Mouse (Mus musculus): ENCODE measurements at regions not wholly inside any gene's neighbourhood (a gene's known extent, or its start where the extent isn't known, plus 50 kb on each side); places are given as distances from the start of the nearest gene placed in this dataset.

GRCm38 (mm10) chr4:12700189-12700588 lies 528.4 kb upstream of the Fam92a start:
- no peaks in the 10 kb centered on the region for H3K79me3 ChIP-seq (ENCODE audit: low read depth)
- no peaks in the 10 kb centered on the region for H3K27me3 ChIP-seq (ENCODE audit: control insufficient read depth, insufficient read depth, insufficient read length)
- no peaks in the 10 kb centered on the region for H3K79me2 ChIP-seq (ENCODE audit: control insufficient read depth, insufficient read depth)
- H3K4me3 ChIP-seq (ENCODE audit: insufficient read depth, poor library complexity, severe bottlenecking): no peak overlapping the region
- no peaks in the 10 kb centered on the region for H3K36me3 ChIP-seq (ENCODE audit: control insufficient read depth, insufficient read depth)
- TF ChIP-seq MYOD1 (IDR thresholded peaks at IDR 0.05; ENCODE audit: control insufficient read depth, insufficient read length, low read depth) (no peak), CTCF (IDR thresholded peaks at IDR 0.05; ENCODE audit: control insufficient read depth, insufficient read depth, insufficient read length) (no peak), MAX (IDR thresholded peaks at IDR 0.05) (no peak), FOSL1 (IDR thresholded peaks at IDR 0.05; ENCODE audit: insufficient read depth, low read length, poor library complexity, severe bottlenecking) (no peak), USF1 (IDR thresholded peaks at IDR 0.05; ENCODE audit: low read depth) (no peak), MYOG (IDR thresholded peaks at IDR 0.05; ENCODE audit: control insufficient read depth, extremely low read depth, insufficient read length) (no peak), CEBPB (IDR thresholded peaks at IDR 0.05; ENCODE audit: low read depth) (no peak)
- H3ac ChIP-seq (ENCODE audit: control insufficient read depth, insufficient read length, low read depth): no peak overlapping the region

- Histone ChIP-seq H3K79me2 (ENCODE audit: control insufficient read depth, insufficient read depth) (no peaks in the 10 kb centered on the region), H3K27me3 (ENCODE audit: control insufficient read depth, insufficient read depth, insufficient read length) (no peaks in the 10 kb centered on the region), H3K79me3 (ENCODE audit: low read depth) (no peaks in the 10 kb centered on the region), H3K36me3 (ENCODE audit: control insufficient read depth, insufficient read depth) (no peaks in the 10 kb centered on the region), H3ac (ENCODE audit: control insufficient read depth, insufficient read length, low read depth) (no peak overlapping the region), H3K4me3 (ENCODE audit: insufficient read depth, poor library complexity, severe bottlenecking) (no peak overlapping the region)
- no peak for TF ChIP-seq MAX (IDR thresholded peaks at IDR 0.05)
- TF ChIP-seq MYOD1 (IDR thresholded peaks at IDR 0.05; ENCODE audit: control insufficient read depth, insufficient read length, low read depth): no peak
- TF ChIP-seq CEBPB (IDR thresholded peaks at IDR 0.05; ENCODE audit: low read depth): no peak
- no peak for TF ChIP-seq MYOG (IDR thresholded peaks at IDR 0.05; ENCODE audit: control insufficient read depth, extremely low read depth, insufficient read length)
- TF ChIP-seq FOSL1 (IDR thresholded peaks at IDR 0.05; ENCODE audit: insufficient read depth, low read length, poor library complexity, severe bottlenecking): no peak
- no peak for TF ChIP-seq CTCF (IDR thresholded peaks at IDR 0.05; ENCODE audit: control insufficient read depth, insufficient read depth, insufficient read length)
- TF ChIP-seq USF1 (IDR thresholded peaks at IDR 0.05; ENCODE audit: low read depth): no peak
Measured at GRCm38 (mm10) chr4:12677814-12678213, 506.0 kb upstream of the Fam92a start.

GRCm38 (mm10) chr4:12671399-12671798 lies 499.6 kb upstream of the Fam92a start:
- no peak for TF ChIP-seq USF1 (IDR thresholded peaks at IDR 0.05; ENCODE audit: low read depth)
- no peak for TF ChIP-seq CEBPB (IDR thresholded peaks at IDR 0.05; ENCODE audit: low read depth)
- TF ChIP-seq MYOG (IDR thresholded peaks at IDR 0.05; ENCODE audit: control insufficient read depth, extremely low read depth, insufficient read length): no peak
- TF ChIP-seq CTCF (IDR thresholded peaks at IDR 0.05; ENCODE audit: control insufficient read depth, insufficient read depth, insufficient read length): no peak
- TF ChIP-seq MYOD1 (IDR thresholded peaks at IDR 0.05; ENCODE audit: control insufficient read depth, insufficient read length, low read depth): no peak
- no peak for TF ChIP-seq MAX (IDR thresholded peaks at IDR 0.05)
- no peak for TF ChIP-seq FOSL1 (IDR thresholded peaks at IDR 0.05; ENCODE audit: insufficient read depth, low read length, poor library complexity, severe bottlenecking)
- H3K27me3 ChIP-seq (ENCODE audit: control insufficient read depth, insufficient read depth, insufficient read length): no peaks in the 10 kb centered on the region
- no peak overlapping the region for H3K4me3 ChIP-seq (ENCODE audit: insufficient read depth, poor library complexity, severe bottlenecking)
- no peaks in the 10 kb centered on the region for H3K79me3 ChIP-seq (ENCODE audit: low read depth)
- H3K36me3 ChIP-seq (ENCODE audit: control insufficient read depth, insufficient read depth): no peaks in the 10 kb centered on the region
- no peaks in the 10 kb centered on the region for H3K79me2 ChIP-seq (ENCODE audit: control insufficient read depth, insufficient read depth)
- H3ac ChIP-seq (ENCODE audit: control insufficient read depth, insufficient read length, low read depth): no peak overlapping the region

- no peaks in the 10 kb centered on the region for H3K27me3 ChIP-seq (ENCODE audit: control insufficient read depth, insufficient read depth, insufficient read length)
- H3K79me3 ChIP-seq (ENCODE audit: low read depth): no peaks in the 10 kb centered on the region
- no peaks in the 10 kb centered on the region for H3K79me2 ChIP-seq (ENCODE audit: control insufficient read depth, insufficient read depth)
- H3K4me3 ChIP-seq (ENCODE audit: insufficient read depth, poor library complexity, severe bottlenecking): no peak overlapping the region
- H3K36me3 ChIP-seq (ENCODE audit: control insufficient read depth, insufficient read depth): no peaks in the 10 kb centered on the region
- no peak overlapping the region for H3ac ChIP-seq (ENCODE audit: control insufficient read depth, insufficient read length, low read depth)
- TF ChIP-seq FOSL1 (IDR thresholded peaks at IDR 0.05; ENCODE audit: insufficient read depth, low read length, poor library complexity, severe bottlenecking) (no peak), CEBPB (IDR thresholded peaks at IDR 0.05; ENCODE audit: low read depth) (no peak), CTCF (IDR thresholded peaks at IDR 0.05; ENCODE audit: control insufficient read depth, insufficient read depth, insufficient read length) (no peak), MAX (IDR thresholded peaks at IDR 0.05) (no peak)
Measured at GRCm38 (mm10) chr4:12663176-12663575, 491.4 kb upstream of the Fam92a start.

GRCm38 (mm10) chr4:12662683-12663082 lies 490.9 kb upstream of the Fam92a start:
- no peak for TF ChIP-seq CEBPB (IDR thresholded peaks at IDR 0.05; ENCODE audit: low read depth)
- TF ChIP-seq USF1 (IDR thresholded peaks at IDR 0.05; ENCODE audit: low read depth): no peak
- no peak for TF ChIP-seq CTCF (IDR thresholded peaks at IDR 0.05; ENCODE audit: control insufficient read depth, insufficient read depth, insufficient read length)
- no peak for TF ChIP-seq MAX (IDR thresholded peaks at IDR 0.05)
- TF ChIP-seq MYOD1 (IDR thresholded peaks at IDR 0.05; ENCODE audit: control insufficient read depth, insufficient read length, low read depth): no peak
- no peak for TF ChIP-seq FOSL1 (IDR thresholded peaks at IDR 0.05; ENCODE audit: insufficient read depth, low read length, poor library complexity, severe bottlenecking)
- TF ChIP-seq MYOG (IDR thresholded peaks at IDR 0.05; ENCODE audit: control insufficient read depth, extremely low read depth, insufficient read length): no peak
- Histone ChIP-seq H3K4me3 (ENCODE audit: insufficient read depth, poor library complexity, severe bottlenecking) (no peak overlapping the region), H3K79me3 (ENCODE audit: low read depth) (no peaks in the 10 kb centered on the region), H3K79me2 (ENCODE audit: control insufficient read depth, insufficient read depth) (no peaks in the 10 kb centered on the region), H3K27me3 (ENCODE audit: control insufficient read depth, insufficient read depth, insufficient read length) (no peaks in the 10 kb centered on the region), H3ac (ENCODE audit: control insufficient read depth, insufficient read length, low read depth) (no peak overlapping the region), H3K36me3 (ENCODE audit: control insufficient read depth, insufficient read depth) (no peaks in the 10 kb centered on the region)

- H3K4me3 ChIP-seq (ENCODE audit: insufficient read depth, poor library complexity, severe bottlenecking): no peak overlapping the region
- no peaks in the 10 kb centered on the region for H3K27me3 ChIP-seq (ENCODE audit: control insufficient read depth, insufficient read depth, insufficient read length)
- H3K79me2 ChIP-seq (ENCODE audit: control insufficient read depth, insufficient read depth): no peaks in the 10 kb centered on the region
- H3K36me3 ChIP-seq (ENCODE audit: control insufficient read depth, insufficient read depth): no peaks in the 10 kb centered on the region
- H3ac ChIP-seq (ENCODE audit: control insufficient read depth, insufficient read length, low read depth): no peak overlapping the region
- TF ChIP-seq CEBPB (IDR thresholded peaks at IDR 0.05; ENCODE audit: low read depth) (no peak), MAX (IDR thresholded peaks at IDR 0.05) (no peak), CTCF (IDR thresholded peaks at IDR 0.05; ENCODE audit: control insufficient read depth, insufficient read depth, insufficient read length) (no peak), USF1 (IDR thresholded peaks at IDR 0.05; ENCODE audit: low read depth) (no peak), FOSL1 (IDR thresholded peaks at IDR 0.05; ENCODE audit: insufficient read depth, low read length, poor library complexity, severe bottlenecking) (no peak), MYOG (IDR thresholded peaks at IDR 0.05; ENCODE audit: control insufficient read depth, extremely low read depth, insufficient read length) (no peak), MYOD1 (IDR thresholded peaks at IDR 0.05; ENCODE audit: control insufficient read depth, insufficient read length, low read depth) (no peak)
- H3K79me3 ChIP-seq (ENCODE audit: low read depth): no peaks in the 10 kb centered on the region
Measured at GRCm38 (mm10) chr4:12659084-12659483, 487.3 kb upstream of the Fam92a start.
